Mouse (Mus musculus) thymus, adult 2 months (tissue): ENCODE results near the gene Ncdn. TPM values are rescaled to one million over a fixed set of nuclear protein-coding genes. Genes with fewer than 3 reads are reported as not detected.

ENCODE experiments used
- DNase-seq: peaks from one replicate; pipeline ENCODE4 v3.0.0; 2021
- H3K27ac ChIP-seq: fragments of 200-500 bp; 2 replicates; pipeline ENCODE4 v1.5.1; 2012; ENCODE audit warnings: low read length, control low read depth; ENCODE audit not compliant: control insufficient read depth, insufficient read depth
- H3K27me3 ChIP-seq: fragments of 200-500 bp; 2 replicates; pipeline ENCODE4 v1.6.1; 2012; ENCODE audit warnings: mild to moderate bottlenecking, low read length, moderate library complexity, mixed read lengths; ENCODE audit not compliant: control insufficient read depth, insufficient read depth
- H3K36me3 ChIP-seq: fragments of 200-500 bp; 2 replicates; pipeline ENCODE4 v1.6.1; 2012; ENCODE audit warnings: mild to moderate bottlenecking, low read length, moderate library complexity; ENCODE audit not compliant: control insufficient read depth, insufficient read depth
- H3K4me1 ChIP-seq: fragments of 200-500 bp; replicated peaks from 2 replicates; pipeline ENCODE4 v1.6.1; 2012; ENCODE audit warnings: low read length; ENCODE audit not compliant: control insufficient read depth, insufficient read depth
- H3K4me3 ChIP-seq: fragments of 200-500 bp; 2 replicates; pipeline ENCODE4 v1.5.1; 2012; ENCODE audit warnings: mild to moderate bottlenecking, low read length, control low read depth, moderate library complexity; ENCODE audit not compliant: control insufficient read depth, insufficient read depth
- CTCF ChIP-seq: fragments of 200-500 bp; IDR thresholded peaks from 2 replicates; pipeline ENCODE4 v1.5.1; 2012; ENCODE audit warnings: mild to moderate bottlenecking, control low read depth, low read length, moderate library complexity, borderline replicate concordance; ENCODE audit not compliant: control insufficient read depth, poor library complexity, insufficient read depth; ENCODE audit errors: extremely low read depth
- POLR2A ChIP-seq: fragments of 200-500 bp; IDR thresholded peaks from 2 replicates; pipeline ENCODE4 v1.6.1; 2012; ENCODE audit warnings: mild to moderate bottlenecking, low read length, control low read depth, moderate library complexity; ENCODE audit not compliant: control insufficient read depth, poor library complexity, insufficient read depth; ENCODE audit errors: extremely low read depth
- WGBS: fragments of 180-500 bp; shearing (Covaris S2); methylation state at CpG from one replicate; pipeline ENCODE4 v1.1.7; 2018; 5-methylcytosine and 5-hydroxymethylcytosine counted together
- polyA plus RNA-seq: library from polyadenylated mRNA; depleted of rRNA; stranded (reverse); fragments of >200 nt; gene quantifications from 2 replicates; pipeline ENCODE4 v1.2.3, GENCODE M21; 2012

Gene Ncdn
- polyA plus RNA-seq, 1 experiment, result 53.6 TPM

DNA sequence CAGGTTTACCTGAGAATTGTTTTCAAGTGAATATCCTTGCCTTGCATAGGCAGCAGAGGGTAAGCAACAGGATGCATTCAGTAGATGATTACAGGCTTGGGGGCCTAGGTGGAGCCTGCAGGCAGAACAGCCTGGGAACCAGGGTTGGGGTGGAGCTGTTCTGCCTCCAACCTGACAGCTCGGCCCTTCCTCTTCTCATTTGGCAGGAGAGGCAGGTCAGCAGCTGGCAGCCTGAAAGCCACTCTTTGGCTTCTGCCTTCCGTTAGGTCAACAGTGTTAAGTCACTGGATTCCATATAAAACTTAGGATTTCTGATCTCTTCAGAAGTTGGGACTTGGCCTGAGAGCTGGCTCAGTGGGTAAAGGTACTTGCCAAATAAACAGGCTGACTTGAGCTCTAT lies 10.3 kb downstream of the Ncdn start:
- Histone ChIP-seq H3K4me3 (no peak overlapping the region), H3K27me3 (no peaks in the 10 kb centered on the region), H3K36me3 (0 out of 2 replicates have a peak, but pooled peaks cover 3% of the 10 kb centered on the region), H3K27ac (no peak overlapping the region), H3K4me1 (no peaks in the 10 kb centered on the region)
- DNase-seq, result no peak
- WGBS, result 91% methylated on average over 2 of the region's 2 CpGs
- TF ChIP-seq POLR2A (no peak), CTCF (no peak)

DNA sequence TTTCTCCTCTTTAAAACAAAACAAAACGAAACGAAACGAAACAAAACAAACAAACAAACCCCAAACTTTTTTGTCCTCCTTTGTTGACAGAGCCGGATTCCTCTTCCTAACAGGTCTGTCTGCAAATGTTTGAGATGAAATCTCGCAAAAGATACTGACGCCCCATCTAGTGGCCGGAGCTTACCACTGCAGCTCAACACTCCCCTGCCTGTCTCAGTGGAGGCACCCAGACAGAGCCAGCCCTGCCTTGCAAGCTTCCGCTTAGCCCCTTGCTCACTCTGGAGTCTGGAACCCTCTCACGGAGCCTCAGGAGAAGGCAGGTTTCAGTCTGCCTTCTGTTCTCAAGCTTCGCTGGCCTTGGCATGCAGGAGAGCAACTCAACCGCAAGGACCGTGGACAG lies 11.8 kb downstream of the Ncdn start:
- no peaks in the 10 kb centered on the region for H3K4me1 ChIP-seq
- DNase-seq, result peak; percentile 85
- 7% methylated on average over 12 of the region's 12 CpGs for WGBS
- H3K27ac ChIP-seq, result no peak overlapping the region
- TF ChIP-seq CTCF, result peak; percentile 85
- TF ChIP-seq POLR2A, result no peak
- peaks cover 1% of the 10 kb centered on the region; the same call in 1 of the 2 replicates for H3K27me3 ChIP-seq
- no peak overlapping the region for H3K4me3 ChIP-seq
- 0 out of 2 replicates have a peak, but pooled peaks cover under 1% of the 10 kb centered on the region for H3K36me3 ChIP-seq

DNA sequence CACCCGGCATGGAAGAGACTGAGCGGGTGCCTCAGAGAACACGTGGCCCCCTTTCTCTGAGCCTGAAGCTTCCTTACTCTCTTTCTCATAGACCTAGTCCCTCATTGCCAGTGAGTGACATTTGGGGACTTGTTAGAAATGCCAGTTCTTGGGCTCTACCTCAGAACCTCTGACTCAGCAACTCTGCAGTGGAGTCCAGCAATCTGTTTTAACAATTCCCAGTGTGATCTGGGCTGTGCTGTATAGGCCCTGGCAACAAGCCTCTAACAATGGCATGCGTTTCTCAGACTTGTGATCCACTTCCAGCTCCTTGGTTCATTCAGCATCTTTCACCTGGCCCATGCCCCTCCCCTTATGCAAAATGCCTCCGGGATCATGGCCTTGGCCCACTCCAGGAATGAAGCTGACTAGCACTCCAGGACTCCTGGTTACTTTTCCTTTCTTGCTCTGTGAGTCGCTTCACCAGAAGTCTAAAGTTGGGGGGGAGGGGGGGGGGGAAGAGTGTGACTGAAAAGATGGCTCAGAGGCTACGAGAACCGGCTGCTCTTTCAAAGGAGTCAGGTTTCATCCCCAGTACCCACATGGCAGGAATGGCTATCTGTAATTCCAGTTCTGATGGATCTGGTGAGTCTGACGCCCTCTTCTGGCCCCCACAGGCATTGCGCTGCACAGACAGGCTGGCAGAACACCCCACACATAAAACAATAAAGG lies 13.1 kb downstream of the Ncdn start:
- Histone ChIP-seq H3K4me3 (no peak overlapping the region), H3K27me3 (peaks cover 10% of the 10 kb centered on the region), H3K36me3 (no peaks in the 10 kb centered on the region), H3K4me1 (no peaks in the 10 kb centered on the region), H3K27ac (no peak overlapping the region)
- TF ChIP-seq CTCF, result no peak
- TF ChIP-seq POLR2A, result no peak
- DNase-seq, result no peak
- 67% methylated on average over 10 of the region's 10 CpGs for WGBS

DNA sequence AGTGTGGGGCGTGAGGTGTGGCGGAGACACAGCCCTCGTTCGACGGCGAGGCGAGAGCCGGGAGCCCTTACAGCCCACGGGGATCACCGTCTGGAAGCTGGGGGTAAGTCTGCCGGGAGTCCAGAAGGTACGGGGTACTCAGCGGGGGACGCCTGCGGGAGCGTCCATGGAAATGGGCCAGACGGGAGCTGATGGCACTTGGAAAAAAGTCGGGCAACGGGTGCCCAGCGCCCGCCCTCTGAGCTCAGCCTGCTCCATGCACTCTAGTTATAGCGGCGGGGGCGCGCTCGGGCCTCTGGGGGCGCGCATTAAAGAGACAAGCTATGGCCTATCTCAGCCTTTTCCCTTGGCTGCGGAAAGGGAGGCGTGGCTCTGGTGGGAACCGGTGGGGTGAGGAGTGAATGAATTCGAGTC lies 17.2 kb downstream of the Ncdn start, which contains the start of gene Tfap2e:
Gene Tfap2e (minus strand): TSS at position 240 of the 414 bp plus-strand sequence.
- no peak within 1 kb of the TSS for H3K4me3 ChIP-seq
- no peaks in the 10 kb centered on the region for H3K4me1 ChIP-seq

DNA sequence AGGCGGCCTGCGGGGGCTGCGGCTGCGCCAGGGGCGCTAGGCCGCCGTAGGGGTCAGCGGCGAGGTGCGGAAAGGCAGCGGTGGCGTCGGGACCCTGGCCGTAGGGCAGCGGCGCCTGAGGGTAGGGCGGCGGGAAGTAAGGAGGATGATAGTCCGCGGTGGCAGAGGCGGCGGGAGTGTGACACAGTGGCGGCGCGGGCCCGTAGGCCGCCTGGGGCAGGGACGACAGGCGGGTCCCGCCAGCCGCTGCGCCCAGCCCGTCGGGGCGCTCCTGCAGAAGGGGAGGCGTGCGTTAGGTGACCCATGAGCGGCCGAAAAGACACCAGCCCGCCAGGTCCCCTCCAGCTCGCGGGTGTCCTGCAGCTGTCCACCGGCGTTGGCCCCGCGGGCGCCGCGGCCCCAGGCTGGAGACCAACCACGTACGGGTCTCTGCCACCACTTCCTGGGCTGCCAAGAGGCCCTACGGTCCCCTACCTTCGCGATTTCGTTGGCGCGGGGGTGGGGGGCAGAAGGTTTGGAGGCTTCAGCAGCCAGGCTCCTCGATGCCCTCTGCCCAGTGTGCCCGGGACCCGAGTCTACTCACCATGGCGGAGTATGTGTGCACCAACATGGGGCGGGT lies 17.7 kb downstream of the Ncdn start:
- no peaks in the 10 kb centered on the region for H3K36me3 ChIP-seq
- no peak overlapping the region for H3K4me3 ChIP-seq
- TF ChIP-seq POLR2A (no peak), CTCF (no peak)
- peaks cover 21% of the 10 kb centered on the region for H3K27me3 ChIP-seq
- no peak overlapping the region for H3K27ac ChIP-seq
- DNase-seq, result no peak
- WGBS, result 8% methylated on average over 62 of the region's 62 CpGs
- H3K4me1 ChIP-seq, result no peaks in the 10 kb centered on the region

More for the DNA sequence above, 17.2 kb downstream of the Ncdn start, which contains the start of gene Tfap2e:
- no peak for TF ChIP-seq POLR2A
- 5% methylated on average over 32 of the region's 32 CpGs for WGBS
- H3K27ac ChIP-seq, result no peak within 1 kb of the TSS
- no peaks in the 10 kb centered on the region for H3K36me3 ChIP-seq
- peaks cover 21% of the 10 kb centered on the region for H3K27me3 ChIP-seq
- no peak for DNase-seq

DNA sequence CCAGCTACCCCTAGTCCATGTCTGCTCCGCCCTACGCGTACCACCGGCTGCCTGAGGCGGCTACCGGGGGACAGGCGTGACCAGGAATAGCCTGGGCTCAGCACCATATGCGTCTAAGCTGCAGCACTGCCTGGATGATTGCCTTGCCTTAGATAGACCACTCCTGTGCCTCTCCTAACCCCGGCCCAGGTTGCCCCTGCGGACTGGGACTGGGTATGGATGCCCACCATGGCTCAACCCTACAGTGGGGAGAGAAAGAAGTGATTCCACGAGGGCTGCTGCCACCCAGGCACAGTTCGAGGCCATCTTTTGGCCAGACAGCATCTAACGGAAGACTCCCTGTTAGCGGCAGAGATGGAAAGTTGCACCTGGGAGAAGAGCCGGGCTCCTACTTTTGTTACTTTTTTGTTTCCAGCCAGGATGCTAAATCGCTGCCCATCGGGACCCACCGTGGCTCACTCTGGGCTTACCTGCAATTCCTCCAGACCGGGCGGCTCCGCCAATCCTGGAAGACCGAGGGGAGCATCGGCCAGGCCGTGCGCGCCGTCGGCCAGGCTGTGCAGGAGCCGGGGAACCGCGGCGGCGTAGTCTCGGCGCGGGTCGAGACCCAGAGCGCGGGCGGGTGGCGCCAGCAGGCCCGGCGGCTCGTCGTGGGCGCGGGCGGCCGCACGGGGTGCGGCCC lies 18.4 kb downstream of the Ncdn start:
- DNase-seq, result no peak
- Histone ChIP-seq H3K27ac (no peak overlapping the region), H3K4me1 (no peaks in the 10 kb centered on the region), H3K4me3 (no peak overlapping the region), H3K27me3 (peaks cover 21% of the 10 kb centered on the region), H3K36me3 (no peaks in the 10 kb centered on the region)
- TF ChIP-seq CTCF (no peak), POLR2A (no peak)
- 11% methylated on average over 44 of the region's 51 CpGs for WGBS
